Mouse (Mus musculus) thymus, postnatal 36 days (tissue): ENCODE measurements around the gene Ankmy1.

Experiments used
- DNase-seq, 2 experiments: peaks; one replicate each; pipeline ENCODE4 v3.0.0; 2022; ENCODE audit warnings: mixed read lengths in 2 of 2

Ankmy1 gene

GRCm38 (mm10) chr1:92872666-92873065, 30.0 kb downstream of the Ankmy1 start:
- no peak for DNase-seq

DNA sequence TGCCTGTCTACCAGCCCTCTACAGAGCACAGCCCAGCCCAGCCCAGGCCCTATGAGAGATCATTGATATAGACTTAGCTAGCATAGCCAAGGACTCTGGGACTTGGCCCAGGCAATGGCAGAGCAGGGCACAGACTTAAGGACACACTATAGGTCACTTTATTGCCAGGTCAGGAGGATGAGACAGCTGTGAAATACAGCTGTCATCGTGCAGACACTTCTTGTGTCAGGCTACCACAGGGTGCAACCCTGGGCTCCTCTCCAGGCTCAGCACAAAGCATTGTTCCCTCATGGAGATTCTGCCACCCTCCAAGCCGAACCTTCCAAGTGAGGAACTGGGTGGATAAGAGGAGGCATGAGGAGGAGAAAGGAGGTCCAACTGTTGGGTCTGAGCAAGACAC, 32.7 kb downstream of the Ankmy1 start:
- no peak for DNase-seq

DNA sequence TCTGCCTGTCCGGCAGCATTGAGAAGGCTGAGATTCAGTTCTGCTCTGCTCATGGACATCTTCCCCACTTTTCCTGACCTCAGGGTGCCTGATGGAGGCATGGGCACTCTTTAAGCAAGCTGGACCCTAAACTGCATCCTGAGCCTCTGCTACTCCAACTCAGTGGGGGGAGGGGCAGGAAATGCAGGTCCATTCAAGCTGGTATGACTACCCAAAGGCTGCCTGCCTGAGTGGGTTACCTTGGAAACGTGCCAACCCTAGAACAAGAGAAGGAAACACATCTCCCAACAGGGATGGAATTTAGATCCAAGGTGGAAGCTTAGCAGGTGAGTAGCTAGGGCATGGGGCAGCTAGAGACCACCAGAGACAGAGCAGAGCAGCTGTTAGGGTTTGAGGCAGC, 36.5 kb downstream of the Ankmy1 start:
- DNase-seq: no peak

GRCm38 (mm10) chr1:92863268-92863667, 39.4 kb downstream of the Ankmy1 start:
- DNase-seq: no peak

DNA sequence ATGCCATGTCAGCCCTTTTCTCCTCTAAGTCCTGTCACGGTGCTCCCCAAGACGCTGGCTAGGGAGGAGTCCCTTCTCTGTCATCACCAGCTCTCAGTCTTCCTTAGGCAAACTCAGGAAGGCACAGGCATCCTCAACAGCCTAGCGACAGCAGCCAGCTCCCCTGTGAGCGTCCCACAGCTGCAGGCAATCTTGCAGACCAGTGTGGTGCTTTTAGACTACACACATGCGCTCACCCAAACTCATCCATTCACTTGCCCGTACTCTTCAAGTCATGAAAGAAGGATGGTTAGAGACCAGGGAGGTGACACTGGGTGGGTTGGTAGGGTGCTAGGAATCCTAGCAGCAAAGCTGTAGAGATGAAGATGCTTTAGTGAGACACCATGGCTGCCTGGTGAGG, 41.2 kb downstream of the Ankmy1 start:
- DNase-seq: no peak

GRCm38 (mm10) chr1:92852450-92852849, 50.3 kb downstream of the Ankmy1 start:
- DNase-seq: no peak

GRCm38 (mm10) chr1:92849938-92850574, 52.6 kb downstream of the Ankmy1 start:
- DNase-seq: no peak

- DNase-seq: peak; percentile 12 to 16
Measured at GRCm38 (mm10) chr1:92849491-92849890, 53.2 kb downstream of the Ankmy1 start.

DNA sequence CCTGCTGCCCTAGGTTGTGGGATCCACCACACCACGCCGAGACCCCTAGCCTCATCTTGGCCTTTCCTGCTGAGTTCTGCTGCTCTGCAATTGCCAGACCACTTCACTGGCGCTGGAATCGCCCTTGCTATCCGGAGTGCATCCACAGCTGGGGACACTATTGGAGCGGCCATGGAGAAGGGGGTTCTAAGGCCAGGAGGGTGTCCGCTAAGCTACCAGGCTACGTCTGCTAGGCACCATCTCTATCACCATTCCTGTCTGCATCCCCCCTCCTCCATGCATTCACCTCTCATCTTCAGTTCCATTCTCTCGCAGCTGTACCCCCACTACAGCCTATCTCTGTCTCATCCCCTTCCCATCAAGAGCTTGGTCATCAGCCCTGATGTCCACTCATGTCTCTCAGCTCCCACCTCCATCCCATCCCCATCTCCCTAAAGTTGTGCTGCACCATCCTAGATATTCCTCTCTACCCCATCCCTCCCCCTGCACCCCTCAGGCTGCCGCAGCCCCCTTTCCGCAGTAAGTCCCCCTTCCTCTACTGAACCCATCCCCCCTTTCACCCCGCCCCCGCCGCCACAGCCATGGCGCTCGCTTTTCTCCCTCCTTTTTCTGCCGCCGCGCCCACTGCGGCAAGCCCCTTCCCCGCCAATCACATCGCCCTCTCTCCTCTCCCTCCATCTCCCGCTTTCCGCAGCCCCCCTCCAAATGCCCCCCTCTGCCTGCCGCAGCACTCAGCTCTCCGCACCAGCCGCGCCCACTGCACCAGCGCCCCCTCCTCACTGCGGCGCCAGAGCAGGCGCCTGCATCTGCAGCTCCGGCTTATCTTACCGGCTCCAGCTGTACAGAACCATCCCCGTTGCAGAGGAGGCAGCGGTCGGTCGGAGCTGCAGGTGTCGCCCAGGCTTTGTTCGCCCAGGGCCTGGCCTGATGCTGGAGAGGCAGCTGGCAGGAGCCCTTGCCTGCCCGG, 54.5 kb downstream of the Ankmy1 start:
- DNase-seq: peak; percentile 16 to 37

DNA sequence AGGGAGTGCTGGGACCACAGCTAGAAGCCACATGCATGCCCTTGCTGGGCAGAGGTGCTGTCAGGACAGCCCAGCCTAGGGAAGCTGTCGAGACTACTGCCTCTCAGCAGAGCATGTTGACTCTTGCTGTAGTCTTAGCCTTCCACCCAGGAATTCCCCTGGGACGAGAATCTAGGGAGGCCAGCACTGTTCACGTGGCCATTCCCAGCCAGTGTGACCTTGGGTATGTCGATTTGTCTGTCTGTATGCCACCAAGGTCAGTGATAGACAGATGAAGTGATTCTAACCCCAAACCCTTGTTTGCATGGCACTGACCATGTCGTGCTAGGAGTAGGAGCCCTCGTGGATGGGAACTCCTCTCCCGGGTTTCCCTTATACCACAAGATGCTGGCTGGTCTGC, 56.8 kb downstream of the Ankmy1 start:
- DNase-seq: no peak

GRCm38 (mm10) chr1:92841427-92841826, 61.3 kb downstream of the Ankmy1 start:
- no peak for DNase-seq

DNA sequence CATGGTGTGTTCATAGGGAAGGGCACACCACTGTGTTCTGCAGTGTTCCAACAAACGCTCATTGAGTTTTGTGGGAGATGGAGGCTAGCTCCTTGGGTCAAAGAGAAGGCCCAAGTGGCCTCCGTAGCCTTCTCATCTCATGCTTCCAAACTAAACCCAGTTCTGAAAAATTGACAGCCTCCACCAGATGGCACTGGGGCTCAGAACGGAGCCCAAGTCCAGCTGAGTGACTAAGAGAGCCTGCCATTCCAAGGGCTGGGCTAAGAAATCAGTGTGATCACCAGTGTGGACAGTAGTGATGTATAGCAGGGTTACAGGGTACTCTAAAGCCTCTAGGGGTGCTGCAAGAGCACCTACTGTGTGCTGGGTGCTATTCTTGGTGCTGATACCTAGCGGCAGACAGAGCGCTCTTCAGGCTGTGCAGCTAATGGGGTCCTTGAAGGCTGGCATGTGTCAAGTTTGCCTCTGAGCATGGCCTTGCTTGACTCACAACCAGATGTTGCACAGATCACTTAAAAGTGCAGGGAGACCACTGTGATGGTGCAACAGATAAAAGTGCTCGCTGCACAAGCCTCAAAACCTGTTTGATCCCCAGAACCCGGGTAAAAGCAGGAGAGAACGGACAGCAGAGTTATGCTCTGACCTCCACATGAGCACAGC, 62.3 kb downstream of the Ankmy1 start:
- no peak for DNase-seq

- no peak for DNase-seq
Measured at GRCm38 (mm10) chr1:92839211-92839610, 63.5 kb downstream of the Ankmy1 start.

- no peak for DNase-seq
Measured at GRCm38 (mm10) chr1:92837931-92838833, 64.5 kb downstream of the Ankmy1 start.

- peak; percentile 55 to 66 for DNase-seq
Measured at GRCm38 (mm10) chr1:92833987-92834706, 68.6 kb downstream of the Ankmy1 start.

- peak; percentile 37 to 41 for DNase-seq
Measured at GRCm38 (mm10) chr1:92832011-92833010, 70.4 kb downstream of the Ankmy1 start.

- peak; percentile 81 to 84 for DNase-seq
Measured at GRCm38 (mm10) chr1:92831188-92832001, 71.3 kb downstream of the Ankmy1 start, which contains the start of gene Gpc1. Gene Gpc1, plus strand, starts transcription at chr1:92831645.

DNA sequence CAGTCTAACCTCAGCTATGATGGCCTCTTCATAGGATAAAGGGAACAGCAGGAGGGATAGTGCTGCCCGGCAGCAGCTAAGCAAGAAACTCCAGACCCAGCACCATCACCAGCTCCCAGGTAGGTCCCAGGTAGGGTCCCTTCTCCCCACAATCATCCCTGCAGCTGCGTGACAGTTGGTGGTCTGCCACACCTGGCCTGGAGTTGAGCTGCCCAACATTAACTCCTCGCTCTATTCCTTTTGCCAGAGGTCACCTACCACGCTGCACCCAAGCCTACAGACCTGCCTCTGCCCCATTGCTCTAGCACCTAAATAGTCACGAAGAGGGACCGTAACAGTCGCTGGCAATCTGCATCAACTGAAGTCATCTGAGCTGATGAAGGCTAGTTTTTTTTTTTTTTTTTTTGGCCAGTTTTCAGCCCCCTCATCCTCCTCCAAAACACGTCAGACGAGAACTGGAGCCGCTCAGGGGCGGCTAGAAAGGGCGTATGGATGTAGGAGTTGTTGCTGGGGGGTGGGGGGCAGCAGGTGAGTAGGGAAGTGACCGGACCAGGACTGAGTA, 72.0 kb downstream of the Ankmy1 start:
- DNase-seq: no peak

GRCm38 (mm10) chr1:92815756-92816294, 86.9 kb downstream of the Ankmy1 start:
- no peak for DNase-seq
